Mouse (Mus musculus): Measurements from ENCODE around the gene Asah2. TPM values are rescaled to one million over a fixed set of nuclear protein-coding genes. Genes with fewer than 3 reads are reported as not detected.

Gene Asah2
- total RNA-seq, 1 experiment from 2014 or later: 17.8 TPM

DNA sequence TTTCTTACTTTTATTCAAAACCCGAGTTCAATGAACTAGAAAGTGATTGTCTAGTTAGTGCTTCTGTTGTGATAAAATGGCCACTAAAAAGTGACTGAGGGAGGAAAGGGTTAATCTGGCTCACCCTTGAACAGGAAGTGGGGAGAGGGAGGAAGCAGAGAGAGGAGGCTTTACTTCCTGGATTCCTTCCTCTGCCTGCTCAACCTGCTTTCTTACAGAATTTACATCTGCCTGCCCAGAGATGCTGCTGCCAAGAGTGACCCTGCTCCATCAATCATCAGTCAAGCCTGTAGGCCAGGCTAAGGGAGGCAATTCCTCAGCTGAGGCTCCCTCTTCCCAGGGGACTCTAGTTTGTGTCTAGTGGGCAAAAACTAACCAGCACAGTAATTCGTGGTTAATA, 132.1 kb downstream of the Asah2 start:
- DNase-seq: no peak

- DNase-seq: peak; percentile 89
Observed at GRCm38 (mm10) chr19:31971998-31972397, 136.0 kb downstream of the Asah2 start.

GRCm38 (mm10) chr19:31971405-31971804, 136.6 kb downstream of the Asah2 start:
- no peak for DNase-seq

- no peak for DNase-seq
Observed at GRCm38 (mm10) chr19:31967933-31968532, 140.0 kb downstream of the Asah2 start.

DNA sequence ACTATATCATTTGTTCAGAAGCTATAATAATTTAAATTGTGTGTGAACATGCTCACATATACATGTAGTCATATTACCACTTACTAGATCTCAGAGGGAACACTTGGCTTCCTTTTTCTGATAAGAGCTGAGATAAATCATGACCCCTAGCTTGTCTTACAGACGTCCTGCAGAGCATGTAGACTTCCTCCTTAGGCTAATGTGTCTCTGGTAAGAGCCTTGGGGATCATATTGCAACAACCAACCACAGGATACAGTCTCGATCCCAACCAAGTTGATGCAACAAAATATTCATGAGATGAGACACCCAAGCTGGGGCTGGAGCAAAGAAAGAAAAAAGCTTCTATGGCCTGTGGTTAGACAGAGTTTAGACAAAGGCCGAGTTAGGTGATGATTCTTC, 144.9 kb downstream of the Asah2 start:
- no peak for DNase-seq

GRCm38 (mm10) chr19:31960434-31960833, 147.6 kb downstream of the Asah2 start:
- DNase-seq: no peak

DNA sequence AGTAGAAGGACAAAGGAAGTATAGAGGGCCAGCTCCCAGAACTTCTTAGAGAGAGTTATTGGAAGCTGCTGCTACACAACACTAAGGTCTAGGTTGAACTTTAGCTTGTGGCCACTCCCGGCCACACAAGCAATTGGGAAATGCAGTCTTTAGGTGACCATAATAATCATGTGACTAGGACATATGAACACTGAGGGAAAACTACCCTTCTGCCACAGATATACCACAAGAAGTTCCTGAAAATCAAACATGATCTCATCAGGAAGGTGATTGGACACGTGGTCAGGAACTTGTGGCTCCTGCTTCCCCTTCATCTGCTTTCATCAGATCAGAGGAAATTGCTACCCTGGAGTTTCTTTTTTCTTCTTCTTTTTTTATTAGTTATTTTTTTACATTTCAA, 151.7 kb downstream of the Asah2 start:
- no peak for DNase-seq

- no peak for DNase-seq
Observed at GRCm38 (mm10) chr19:31954696-31955095, 153.3 kb downstream of the Asah2 start.

GRCm38 (mm10) chr19:31954267-31954666, 153.7 kb downstream of the Asah2 start:
- no peak for DNase-seq

DNA sequence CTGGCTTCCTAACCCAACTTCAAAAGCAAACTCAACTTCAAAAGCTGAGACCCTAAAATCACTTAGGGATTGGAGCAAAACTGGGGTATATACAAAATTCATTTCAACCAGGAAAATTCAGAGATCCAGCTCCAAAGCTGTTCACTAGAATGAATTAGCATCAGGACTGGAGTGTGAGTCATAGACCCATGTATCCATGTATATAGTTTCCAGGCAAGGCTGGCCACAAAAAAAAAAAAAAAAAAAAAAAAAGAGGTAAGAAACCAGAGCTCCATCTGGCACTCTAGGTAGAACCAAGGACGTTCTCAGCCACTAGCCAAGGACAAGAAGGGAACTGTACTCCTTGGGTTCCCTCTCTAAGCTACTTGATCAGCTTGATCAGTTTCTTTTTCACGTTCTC, 154.2 kb downstream of the Asah2 start:
- DNase-seq: no peak

DNA sequence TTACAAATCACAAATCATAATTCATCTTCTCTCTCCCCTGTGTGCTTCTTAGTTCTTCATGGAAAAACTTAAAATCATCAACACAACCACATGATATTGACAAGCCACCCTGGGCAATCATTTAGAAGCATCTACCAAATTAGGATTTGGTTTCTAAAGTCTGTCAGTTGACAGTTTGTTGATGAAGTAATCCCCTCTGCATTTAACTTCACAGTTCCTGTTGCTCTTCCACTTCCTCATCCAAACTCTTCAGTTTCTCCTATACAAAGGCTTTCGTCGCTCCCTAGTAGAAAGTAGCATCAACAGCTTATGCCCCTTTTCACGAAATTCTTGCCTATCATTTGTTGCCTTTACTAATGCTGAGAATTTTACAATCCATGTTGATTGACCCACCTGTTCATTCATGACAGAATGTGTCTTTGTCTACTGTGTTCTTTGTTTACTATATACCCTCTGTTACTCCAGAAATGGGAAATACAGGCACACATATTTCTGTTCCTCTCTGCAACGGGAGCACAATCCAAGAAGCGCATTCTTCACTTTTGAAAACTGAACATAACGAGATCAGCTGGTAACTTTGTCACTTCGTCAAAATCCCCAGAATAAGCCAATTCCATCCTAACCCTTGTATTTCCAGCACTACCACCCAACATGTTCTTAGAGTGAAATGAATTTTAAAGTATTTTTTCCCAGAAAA, 157.1 kb downstream of the Asah2 start:
- DNase-seq: no peak

Other genes starting within 250 kb of the Asah2 start
- gene A1cf, start 239.4 kb downstream of the Asah2 start, total RNA-seq (2021): 0.60 and 11.8 TPM in 2 replicates

Data from adrenal gland, postnatal 14 days (tissue).